Mouse (Mus musculus): ENCODE measurements around the gene Nmd3.

GRCm38 (mm10) chr3:69690939-69691338 is 30.8 kb upstream of the Nmd3 start:
- TF ChIP-seq CTCF (IDR thresholded peaks at IDR 0.05; ENCODE audit: low read depth) = no peak
- TF ChIP-seq EP300 (optimal IDR thresholded peaks at IDR 0.05) = no peak
